Mouse (Mus musculus) G1E (cell line): ENCODE results near the gene Ciapin1.

ENCODE experiments used
- CTCF ChIP-seq: IDR thresholded peaks from 2 replicates; pipeline ENCODE4 v1.5.1; 2012; ENCODE audit warnings: low read depth, low read length, inconsistent platforms, mixed read lengths
- GATA1 ChIP-seq: IDR thresholded peaks from 2 replicates; pipeline ENCODE4 v1.6.1; 2012; ENCODE audit warnings: borderline replicate concordance, low read length, inconsistent platforms, mixed read lengths

DNA sequence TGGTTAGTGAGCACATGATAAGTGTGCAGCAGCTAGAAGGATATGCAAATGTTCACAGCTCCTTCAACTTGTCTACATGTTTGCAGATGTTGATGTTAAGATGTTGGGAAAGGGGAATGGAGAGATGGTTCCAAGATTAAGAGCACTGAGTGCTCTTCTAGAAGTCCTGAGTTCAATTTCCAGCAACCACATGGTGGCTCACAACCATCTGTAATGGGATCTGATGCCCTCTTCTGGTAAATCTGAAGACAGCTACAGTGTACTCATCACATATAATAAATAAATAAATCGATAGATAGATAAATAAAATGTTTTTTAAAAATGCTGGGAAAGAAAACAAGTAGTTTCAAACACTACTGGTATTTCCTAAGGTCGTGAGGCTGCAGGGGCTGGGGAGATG, 3.0 kb upstream of the Ciapin1 start:
- no peak for TF ChIP-seq CTCF
- TF ChIP-seq GATA1: no peak
